In genomic region chr12:81862351-81862802, GRCm38 (mm10) we compare ENCODE assay signal across 8 mouse cellular contexts. TPM values are rescaled to one million over a fixed set of nuclear protein-coding genes. Genes with fewer than 3 reads are reported as not detected.
DNase-seq lines count a peak whose midpoint lies in the region; ATAC-seq and TF ChIP-seq lines count a peak whose summit lies in the region.

No protein-coding gene starts in this region.

- TF ChIP-seq CTCF in stomach, postnatal 0 days (IDR thresholded peaks at IDR 0.05; ENCODE audit: low read depth): no peak

- no peak overlapping the region for H3K27ac ChIP-seq in intestine, embryonic 15.5 days
- H3K27ac ChIP-seq in stomach, postnatal 0 days (replicated peaks): no peak overlapping the region

- H3K4me2 ChIP-seq in intestine, embryonic 15.5 days (replicated peaks): peak overlapping the region; percentile 67
- H3K4me2 ChIP-seq in stomach, postnatal 0 days (replicated peaks; ENCODE audit: low read depth): peak overlapping the region; percentile 73

- peaks cover 34% of the 10 kb centered on the region for H3K4me1 ChIP-seq in intestine, embryonic 15.5 days (replicated peaks)
- H3K4me1 ChIP-seq in megakaryocyte, embryonic 14.5 days: peaks cover 64% of the 10 kb centered on the region
- H3K4me1 ChIP-seq in stomach, postnatal 0 days (replicated peaks; ENCODE audit: control insufficient read depth, insufficient read depth): 0 out of 2 replicates have a peak, but pooled peaks cover 6% of the 10 kb centered on the region

- 28% methylated on average over 8 of the region's 8 CpGs for WGBS in intestine, embryonic 15.5 days
- WGBS in stomach, postnatal 0 days: 33% methylated on average over 8 of the region's 8 CpGs

- no peaks in the 10 kb centered on the region for H3K9me3 ChIP-seq in intestine, embryonic 15.5 days
- no peaks in the 10 kb centered on the region for H3K9me3 ChIP-seq in megakaryocyte, embryonic 14.5 days
- H3K9me3 ChIP-seq in stomach, postnatal 0 days (ENCODE audit: control insufficient read depth, low read length): no peaks in the 10 kb centered on the region

- peak; percentile 76 for DNase-seq in 416B (ENCODE audit: low read depth)
- peak; percentile 60 for DNase-seq in adipocyte (ENCODE audit: low spot score)
- DNase-seq in stomach, postnatal 0 days (ENCODE audit: low spot score): peak; percentile 59
- DNase-seq in frontal cortex, postnatal 14 days (ENCODE audit: low spot score in 2 of 2): no peak
- DNase-seq in urinary bladder, adult 18-20 months (ENCODE audit: low spot score in 2 of 2): no peak

- peak; percentile 61 for ATAC-seq in granulocyte monocyte progenitor cell, adult 5-6 weeks (replicated peaks; ENCODE audit: poor library complexity, severe bottlenecking)
- ATAC-seq in intestine, embryonic 15.5 days: no peak
- peak; percentile 49 for ATAC-seq in stomach, postnatal 0 days (ENCODE audit: low FRiP score, low TSS enrichment)

- H3K4me3 ChIP-seq in intestine, embryonic 15.5 days (replicated peaks): peak overlapping the region; percentile 98
- H3K4me3 ChIP-seq in megakaryocyte, embryonic 14.5 days (replicated peaks): peak overlapping the region; percentile 99
- no peak overlapping the region for H3K4me3 ChIP-seq in stomach, postnatal 0 days (ENCODE audit: low read depth, low read length)

- no peaks in the 10 kb centered on the region for H3K27me3 ChIP-seq in intestine, embryonic 15.5 days (replicated peaks)
- peaks cover 12% of the 10 kb centered on the region for H3K27me3 ChIP-seq in megakaryocyte, embryonic 14.5 days (replicated peaks)
- H3K27me3 ChIP-seq in stomach, postnatal 0 days (ENCODE audit: control insufficient read depth, insufficient read depth, low read length): no peaks in the 10 kb centered on the region

- no peaks in the 10 kb centered on the region for H3K36me3 ChIP-seq in intestine, embryonic 15.5 days
- H3K36me3 ChIP-seq in megakaryocyte, embryonic 14.5 days (replicated peaks; ENCODE audit: low read length): peaks cover 12% of the 10 kb centered on the region
- H3K36me3 ChIP-seq in stomach, postnatal 0 days (ENCODE audit: control insufficient read depth, insufficient read depth, low read length): no peaks in the 10 kb centered on the region

- TF ChIP-seq EP300 in stomach, postnatal 0 days (optimal IDR thresholded peaks at IDR 0.05): no peak

- peak overlapping the region; percentile 24 for H3K9ac ChIP-seq in intestine, embryonic 15.5 days
- no peak overlapping the region for H3K9ac ChIP-seq in stomach, postnatal 0 days (ENCODE audit: low read length)

RNA-seq across cellular contexts. Expression of gene Pcnx, which starts 2.6 kb away (rescaled TPM):
- 14.8 and 24.4 TPM in 2 replicates for total RNA-seq in granulocyte monocyte progenitor cell, adult 5-6 weeks (2014; fragmentation: Nextera tagmentation)
- 13.9 TPM in 2 replicates for total RNA-seq in granulocyte monocyte progenitor cell, adult 5-6 weeks (2017)
- polyA plus RNA-seq in intestine, embryonic 15.5 days (2015; fragmentation: Nextera tagmentation; extraction: Ambion mirVana): 6.8 and 11.6 TPM in 2 replicates
- 8.0 and 11.5 TPM in 2 replicates for polyA plus RNA-seq in megakaryocyte, embryonic 14.5 days (2012; ENCODE audit: insufficient read depth, low replicate concordance)
- 5.1 TPM in 2 replicates for polyA plus RNA-seq in stomach, postnatal 0 days (2015; fragmentation: Nextera tagmentation; extraction: Ambion mirVana)

Comparison
In these comparisons a context has a peak if more than half of its experiments do, and no peak if none do; other contexts are left out.
1. DNase-seq: peak in 416B (single experiment), adipocyte (single experiment) and stomach, postnatal 0 days (single experiment); none in frontal cortex, postnatal 14 days (0 of 2) and urinary bladder, adult 18-20 months (0 of 2).